Mouse (Mus musculus) frontal cortex, postnatal 25 days (tissue): ENCODE measurements at regions not wholly inside any gene's neighbourhood (a gene's known extent, or its start where the extent isn't known, plus 50 kb on each side); places are given as distances from the start of the nearest gene placed in this dataset.
A peak's percentile ranks its signal among the peaks of the same experiment; 100 is the strongest.

Experiments used
- DNase-seq, 2 experiments: peaks; one replicate each; pipeline ENCODE4 v3.0.0; 2022; ENCODE audit warnings: low spot score in 2 of 2

DNA sequence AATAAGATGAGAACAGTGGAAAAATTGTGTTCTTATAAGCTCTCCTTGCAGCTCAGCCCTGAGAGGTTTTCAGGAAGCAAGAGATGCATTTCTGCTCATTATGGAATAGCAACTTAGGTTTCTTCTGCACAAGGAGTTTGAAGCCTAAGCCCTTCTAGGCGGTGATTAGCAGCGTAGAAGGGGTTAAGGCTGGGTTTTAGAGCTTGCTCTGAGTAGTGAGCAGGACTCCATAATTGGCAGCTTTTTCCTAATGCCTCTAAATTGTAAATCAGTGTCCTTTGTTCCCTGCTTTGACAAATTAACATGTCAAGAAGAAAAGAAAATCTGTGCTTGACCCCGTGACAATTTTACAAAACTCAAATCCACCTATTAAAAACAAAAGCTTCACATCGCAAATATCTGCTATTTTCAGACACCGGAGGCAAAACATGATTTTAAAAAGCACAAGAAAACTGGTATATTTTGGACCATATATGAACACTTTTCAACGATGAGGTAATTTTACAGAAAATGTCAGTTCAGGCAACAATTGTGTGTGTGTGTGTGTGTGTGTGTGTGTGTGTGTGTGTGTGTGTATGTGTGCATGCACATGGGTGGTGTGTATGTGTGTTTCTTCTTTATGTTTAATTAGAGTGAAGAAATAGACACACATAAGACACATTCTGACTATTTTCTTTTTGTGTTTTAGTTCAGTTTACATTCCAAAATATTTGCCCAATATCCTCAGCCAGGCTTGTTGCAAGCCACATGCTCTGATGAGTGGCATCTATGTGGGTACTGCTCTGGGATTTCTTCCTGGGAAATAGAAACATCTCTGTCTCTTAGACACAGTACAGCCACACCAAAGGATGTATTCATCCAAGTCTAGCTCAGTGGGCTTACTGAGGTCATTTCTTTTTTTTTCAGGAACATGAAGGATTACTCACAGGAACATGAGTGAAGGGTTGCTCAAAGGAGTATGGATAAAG, 804.3 kb downstream of the Tmem132b start:
- DNase-seq, result no peak

DNA sequence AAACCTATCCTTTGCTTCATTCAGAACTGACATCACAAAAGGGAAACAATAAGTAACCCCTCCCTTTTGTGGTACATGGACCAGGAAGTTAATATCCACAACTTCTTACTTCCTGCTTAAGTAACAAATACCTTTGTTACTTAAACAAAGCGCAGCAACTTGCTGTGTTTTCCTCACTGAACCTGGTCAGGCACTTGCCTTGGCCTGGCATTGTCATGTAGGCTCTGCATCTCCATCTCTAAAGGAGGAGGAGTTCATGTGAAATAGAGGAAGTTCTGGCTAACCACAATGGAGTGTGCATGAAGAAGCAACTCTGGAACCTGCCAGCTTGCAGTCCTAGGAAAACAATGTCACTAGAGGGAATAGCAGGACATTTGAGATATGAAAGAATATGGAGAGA, 806.3 kb downstream of the Tmem132b start:
- DNase-seq, result no peak

DNA sequence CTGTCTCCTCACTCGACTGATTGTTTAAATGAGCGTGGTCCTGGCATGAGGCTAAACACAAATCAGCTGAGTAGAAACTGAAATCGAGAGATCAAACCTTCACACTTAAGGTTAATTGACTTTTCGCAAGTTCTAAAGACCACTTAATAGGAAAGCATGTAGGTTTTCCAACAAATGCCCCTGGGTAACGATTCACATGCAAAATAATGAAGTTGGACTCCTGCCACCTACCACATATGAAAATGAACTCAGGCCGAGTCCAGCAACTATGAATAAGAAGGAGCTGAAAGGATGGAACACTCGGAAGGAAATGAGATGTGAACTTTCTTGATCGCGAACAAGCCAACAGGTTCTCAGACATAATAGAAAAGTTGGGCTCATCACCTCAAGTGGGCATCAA, 812.0 kb downstream of the Tmem132b start:
- no peak for DNase-seq

DNA sequence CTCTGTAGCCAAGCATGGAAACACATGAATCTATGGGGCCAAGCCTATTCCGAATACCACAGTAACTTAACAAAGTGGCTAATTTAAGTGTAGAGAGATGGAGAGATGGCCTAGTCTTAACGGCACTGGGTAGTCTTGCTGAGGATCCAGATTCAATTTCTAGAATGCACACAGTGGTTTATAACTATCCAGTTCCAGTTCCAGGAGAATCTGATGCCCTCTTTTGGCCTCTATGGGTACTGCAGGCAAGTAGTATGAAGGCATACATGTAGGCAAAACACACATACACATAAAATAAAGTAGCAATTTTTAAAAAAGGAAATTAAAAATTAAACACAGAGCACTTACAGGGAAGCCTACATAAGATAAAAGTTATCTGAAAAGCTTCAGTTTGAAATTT, 819.4 kb downstream of the Tmem132b start:
- no peak for DNase-seq

DNA sequence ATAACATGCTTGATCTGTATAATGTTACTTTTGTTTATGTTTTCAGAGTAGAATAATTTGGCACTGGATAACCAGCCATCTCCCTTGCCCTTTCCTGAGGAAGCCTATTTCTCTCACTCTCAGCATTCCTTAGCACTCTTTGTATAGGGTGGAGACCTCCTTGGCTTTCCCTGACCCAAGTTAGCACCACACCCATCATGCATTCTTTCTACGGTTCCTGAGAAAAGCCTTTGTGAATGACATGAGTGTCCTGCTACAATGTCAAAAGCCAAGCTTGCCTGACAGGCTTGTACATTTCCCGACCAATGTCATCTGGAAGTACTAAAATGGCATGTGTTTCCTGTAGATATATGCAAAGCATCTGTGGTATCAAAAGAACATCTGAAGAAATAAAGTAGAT, 837.9 kb downstream of the Tmem132b start:
- DNase-seq, result no peak

DNA sequence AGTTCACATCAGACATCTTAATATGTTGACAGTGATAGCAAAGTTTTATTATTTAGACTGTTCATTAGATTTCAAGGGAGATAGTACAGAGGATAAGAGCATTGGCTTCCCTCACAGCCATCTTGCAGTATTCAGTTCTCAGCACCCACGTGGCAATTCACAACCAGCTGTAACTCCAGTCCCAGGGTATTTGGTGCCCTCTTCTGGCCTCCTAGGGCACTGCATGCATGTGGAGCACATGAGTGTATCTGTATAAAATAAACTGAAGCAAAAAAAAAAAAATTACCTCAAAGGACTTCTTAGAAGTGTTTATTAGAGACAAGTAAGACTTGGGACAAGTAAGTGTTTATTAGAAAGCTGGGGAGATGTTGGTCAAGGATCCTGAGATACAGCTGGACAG, 849.3 kb upstream of the Tmem132c start:
- no peak for DNase-seq

DNA sequence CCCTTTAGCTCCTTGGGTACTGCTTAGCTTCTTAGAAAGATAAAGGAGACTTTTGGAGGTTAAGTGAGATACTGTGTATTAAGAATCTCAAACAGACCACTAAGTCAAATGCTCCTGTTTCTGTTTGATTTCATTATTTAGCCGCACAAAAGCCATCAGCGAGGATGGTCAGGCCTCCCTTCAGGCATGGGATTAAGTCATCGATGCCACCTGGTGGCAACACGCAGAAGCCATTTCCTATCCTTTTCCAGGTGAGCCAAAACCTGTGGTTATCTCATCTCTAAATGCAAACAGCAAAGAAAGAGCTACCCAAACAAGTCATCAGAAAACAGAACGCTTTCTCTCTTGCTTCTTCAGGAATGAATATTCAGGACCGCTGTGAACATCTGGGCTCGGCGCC, 846.3 kb upstream of the Tmem132c start:
- DNase-seq, result no peak

DNA sequence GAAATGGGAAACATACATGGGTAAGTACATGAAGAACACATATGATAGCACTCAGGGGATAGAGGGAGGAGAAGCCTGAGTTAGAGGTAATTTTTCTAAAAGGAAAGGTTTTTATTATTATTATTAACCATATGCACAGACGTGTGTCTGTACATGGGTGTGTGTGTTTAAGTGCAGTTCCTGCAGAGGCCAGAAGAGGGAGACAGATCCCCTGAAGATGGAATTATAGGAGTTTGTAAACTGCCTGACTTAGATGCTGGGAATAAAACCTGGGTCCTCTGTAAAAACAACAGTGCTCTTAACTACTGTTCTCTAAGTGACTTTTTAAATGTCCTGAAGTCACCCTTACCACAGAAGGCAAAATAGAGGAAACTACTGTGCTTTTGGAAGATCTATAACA, 809.9 kb upstream of the Tmem132c start:
- no peak for DNase-seq

DNA sequence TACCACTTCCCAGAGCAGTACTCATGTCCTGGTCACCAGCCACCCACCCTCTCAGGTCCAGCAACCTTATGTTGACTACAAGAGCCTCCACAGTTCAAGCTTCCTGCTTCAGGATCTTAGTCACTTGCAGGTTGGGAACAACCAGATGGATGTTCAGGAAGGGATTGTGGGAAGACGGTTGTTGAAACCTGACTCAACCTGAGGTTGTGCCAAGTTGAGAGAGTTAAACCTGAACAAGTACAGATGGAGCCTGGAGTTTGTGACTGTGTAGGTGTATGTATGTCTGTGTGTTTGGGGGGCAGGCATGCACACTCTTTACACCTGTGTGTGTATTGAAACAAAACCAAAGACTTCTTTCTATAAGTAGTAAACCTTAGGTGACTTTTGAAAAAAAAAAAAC, 802.9 kb upstream of the Tmem132c start:
- peak in 1 of 2 experiments; percentile 4 for DNase-seq

DNA sequence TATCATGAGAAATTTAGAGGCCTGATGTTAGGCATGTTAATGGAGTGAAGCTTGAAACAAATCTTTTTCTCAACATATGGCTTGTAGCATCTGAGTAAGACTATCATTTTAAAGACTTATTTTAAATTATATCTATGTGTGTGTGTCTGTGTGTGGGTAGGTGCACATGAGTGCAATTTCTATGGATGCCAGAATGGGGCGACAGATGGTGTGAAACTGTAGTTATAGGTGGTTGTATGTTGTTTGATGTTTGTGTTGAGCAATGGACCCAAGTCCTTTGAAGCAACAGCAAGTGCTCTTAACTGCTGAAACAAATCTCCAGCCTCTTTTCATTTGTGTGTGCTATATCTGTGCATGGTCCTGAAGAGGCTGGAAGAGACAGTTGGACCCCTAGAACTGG, 801.1 kb upstream of the Tmem132c start:
- peak in 1 of 2 experiments; percentile 7 for DNase-seq

DNA sequence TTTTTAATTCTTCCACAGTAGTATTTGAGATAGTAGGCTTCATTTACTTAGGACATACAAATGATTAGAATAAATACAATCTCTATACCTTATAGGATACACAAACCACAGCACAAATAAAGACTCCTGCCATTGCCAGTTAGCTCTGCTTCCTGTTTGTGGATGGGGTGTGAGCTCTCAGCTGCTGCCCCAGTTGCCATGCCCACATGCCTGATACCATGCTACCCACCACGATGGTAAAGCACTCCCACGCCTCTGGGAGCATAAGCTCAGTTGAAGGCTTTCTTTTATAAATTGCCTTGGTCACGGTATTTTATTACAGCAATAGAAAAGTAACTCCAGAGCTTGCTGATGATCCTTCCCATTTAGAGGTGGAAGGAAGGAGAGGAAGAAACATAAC, 765.8 kb upstream of the Tmem132c start:
- DNase-seq, result no peak

DNA sequence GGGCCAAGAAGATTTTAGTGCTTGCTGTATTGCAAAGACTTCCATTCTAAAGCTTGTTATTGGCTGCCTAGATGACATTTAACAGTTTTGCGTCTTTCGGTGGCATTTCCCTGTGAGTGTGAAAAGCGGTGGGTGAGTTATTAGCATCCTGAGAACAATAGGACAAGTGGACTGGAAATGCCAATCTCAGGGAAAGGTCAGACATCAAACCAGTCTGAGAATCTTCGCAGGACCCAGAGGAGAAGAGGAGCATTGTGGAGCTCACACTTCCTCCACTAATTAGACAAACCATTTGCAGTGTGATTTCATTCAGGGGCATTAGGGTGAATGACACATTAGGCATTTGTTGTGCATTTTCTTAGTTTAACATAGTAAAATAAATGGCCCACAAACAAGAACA, 719.5 kb upstream of the Tmem132c start:
- DNase-seq, result no peak

DNA sequence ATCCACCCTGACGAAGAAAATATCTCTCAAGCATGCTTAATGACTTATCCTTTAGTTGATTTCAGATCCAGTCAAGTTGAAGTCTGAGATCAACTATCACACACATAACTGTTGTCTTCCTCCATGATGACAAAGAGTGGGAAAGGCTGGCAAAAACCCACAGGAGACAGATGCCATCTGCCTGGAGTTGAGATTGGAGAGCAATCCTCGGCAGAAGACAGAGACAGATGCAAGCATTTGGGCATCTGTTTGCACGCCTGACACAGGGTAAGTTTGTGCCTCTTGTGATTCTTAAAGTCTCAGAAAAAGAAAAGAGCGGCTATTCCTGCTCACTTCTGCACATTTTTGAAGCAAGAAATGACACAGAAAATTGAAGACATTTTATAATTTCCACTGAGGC, 715.7 kb upstream of the Tmem132c start:
- peak; percentile 7 to 20 for DNase-seq

DNA sequence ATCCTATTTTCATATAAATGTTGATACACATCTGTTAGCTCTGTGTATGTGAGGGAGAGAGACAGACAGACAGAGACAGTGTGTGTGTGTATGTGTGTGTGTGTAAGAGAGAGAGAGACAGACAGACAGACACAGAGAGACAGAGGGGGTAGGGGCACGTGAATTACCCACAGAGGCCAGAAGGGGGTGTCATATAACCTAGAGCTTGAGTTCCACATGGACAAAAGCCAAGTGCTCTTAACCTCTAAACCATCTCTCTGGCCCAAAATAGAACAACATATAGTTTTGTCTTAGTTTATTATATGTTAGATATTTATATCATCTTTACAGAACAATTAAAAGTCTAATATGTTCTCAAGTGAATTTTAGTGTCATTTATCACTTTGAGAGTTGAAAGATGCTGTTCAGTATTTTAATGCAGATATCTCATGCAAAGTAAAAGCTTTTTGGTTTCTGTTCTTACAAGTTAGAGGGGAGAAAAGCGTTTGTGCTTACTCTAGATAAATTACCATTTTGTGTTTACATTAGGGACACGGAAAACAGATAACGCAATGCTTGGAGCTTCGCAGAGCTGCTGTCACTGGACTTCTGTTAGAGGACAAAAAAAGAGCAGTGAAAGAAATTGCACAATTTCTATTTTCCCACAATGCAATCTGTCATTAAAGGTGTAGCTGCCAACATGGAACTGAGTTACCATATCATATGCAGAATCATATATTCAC, 710.6 kb upstream of the Tmem132c start:
- DNase-seq, result no peak

DNA sequence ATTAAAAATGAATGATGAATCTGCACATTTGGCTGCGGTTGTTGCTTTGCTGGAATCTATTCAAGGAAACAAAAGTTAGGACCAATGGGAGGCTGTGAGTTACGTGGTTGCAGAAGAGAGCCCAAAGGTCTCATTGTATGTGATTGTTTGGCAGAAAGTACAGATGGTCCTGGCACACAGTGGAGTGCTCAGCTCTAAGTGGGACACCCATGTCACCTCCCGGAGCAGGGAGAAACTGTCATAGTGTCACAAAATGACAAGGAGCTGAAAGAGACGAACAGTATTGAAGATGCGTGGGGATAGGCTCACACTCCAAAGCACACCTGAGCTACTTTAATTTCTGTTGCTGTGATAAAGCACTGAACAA, 710.1 kb upstream of the Tmem132c start:
- DNase-seq, result no peak

DNA sequence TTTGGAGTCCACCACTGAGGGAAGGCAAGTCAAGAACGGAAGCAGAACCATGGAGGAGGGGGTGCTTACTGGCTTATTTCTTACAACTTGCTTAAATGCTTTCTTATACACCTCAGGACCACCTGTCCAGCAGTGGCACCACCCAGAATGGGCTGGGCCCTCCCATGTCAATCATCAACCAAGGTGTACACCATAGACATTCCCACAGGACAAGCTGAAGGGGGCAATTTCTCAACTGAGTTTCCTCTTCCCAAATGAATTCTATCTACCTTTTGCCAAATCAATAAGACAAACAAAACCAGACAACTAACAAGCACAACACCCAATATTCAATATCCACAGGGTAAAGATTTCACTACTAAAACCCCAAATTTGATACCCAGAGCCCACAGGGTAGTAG, 709.6 kb upstream of the Tmem132c start:
- no peak for DNase-seq

DNA sequence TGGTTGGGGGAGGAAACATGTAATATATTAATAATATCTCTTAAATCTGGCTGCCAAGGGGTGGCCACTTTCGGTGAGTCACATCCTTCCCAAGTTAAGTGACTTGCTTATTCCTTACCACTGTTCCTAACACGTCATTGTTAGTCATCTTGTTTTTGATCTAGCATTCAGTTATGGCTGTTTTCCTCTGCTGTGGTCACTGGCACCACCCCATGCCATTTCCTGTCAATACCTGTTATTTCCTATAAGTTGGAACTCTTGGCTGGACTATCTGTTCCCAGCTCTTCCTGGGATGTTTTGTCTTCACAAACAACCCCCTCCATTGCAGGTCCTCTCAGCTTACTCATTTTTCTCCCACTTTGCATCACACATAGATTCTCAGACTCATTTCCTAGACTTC, 703.5 kb upstream of the Tmem132c start:
- no peak for DNase-seq

DNA sequence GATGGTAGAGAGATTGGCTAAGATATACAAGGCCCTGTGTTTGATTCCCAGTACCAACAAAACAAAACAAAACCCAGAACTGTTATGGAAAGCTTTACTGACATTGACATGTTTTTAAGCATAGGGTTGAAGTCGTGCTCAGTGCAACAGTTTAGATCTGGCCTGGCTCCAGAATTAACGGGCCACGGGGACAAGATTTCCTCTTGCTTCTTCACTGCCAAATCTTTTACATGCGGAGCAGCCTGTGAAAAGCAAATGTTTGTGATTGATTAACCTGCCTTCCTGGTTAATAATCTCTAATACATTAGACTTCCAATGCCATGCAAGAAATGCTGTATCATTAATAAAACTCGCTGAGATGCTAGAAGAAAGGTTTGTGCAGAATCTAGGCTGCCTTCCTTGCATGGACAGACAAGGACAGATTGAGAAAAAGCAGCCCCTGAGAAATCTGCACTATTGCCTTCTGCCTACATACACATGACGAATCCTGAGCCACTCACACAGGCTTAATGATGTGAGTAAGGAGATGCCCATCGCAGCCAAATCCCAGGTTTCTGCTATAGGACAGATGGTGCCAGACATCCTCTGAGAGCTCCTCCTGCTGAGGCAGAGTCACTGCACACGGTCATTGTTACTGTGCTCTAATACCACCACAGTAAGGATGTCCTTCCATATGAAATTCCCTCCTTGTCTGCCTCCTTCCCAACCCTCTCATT, 697.2 kb upstream of the Tmem132c start:
- DNase-seq, result no peak

DNA sequence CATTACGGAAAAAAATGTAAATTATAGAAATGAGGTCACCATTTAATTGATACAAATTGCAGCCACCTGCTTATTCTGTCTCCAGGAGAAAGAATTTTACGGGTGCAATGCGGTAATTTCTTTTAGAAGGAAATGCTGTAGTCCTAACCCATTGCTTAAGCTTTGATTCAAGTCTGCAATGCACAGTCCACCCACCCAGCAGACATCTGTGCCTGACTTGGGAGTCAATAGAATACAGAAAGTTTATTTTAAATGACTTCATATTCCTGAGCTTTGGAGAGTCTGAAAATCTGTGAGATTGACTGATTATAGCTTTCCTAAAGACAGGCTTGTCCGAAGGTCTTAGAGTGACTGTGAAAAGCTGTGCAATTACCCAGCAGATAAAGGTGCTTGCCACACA, 693.8 kb upstream of the Tmem132c start:
- DNase-seq, result no peak

DNA sequence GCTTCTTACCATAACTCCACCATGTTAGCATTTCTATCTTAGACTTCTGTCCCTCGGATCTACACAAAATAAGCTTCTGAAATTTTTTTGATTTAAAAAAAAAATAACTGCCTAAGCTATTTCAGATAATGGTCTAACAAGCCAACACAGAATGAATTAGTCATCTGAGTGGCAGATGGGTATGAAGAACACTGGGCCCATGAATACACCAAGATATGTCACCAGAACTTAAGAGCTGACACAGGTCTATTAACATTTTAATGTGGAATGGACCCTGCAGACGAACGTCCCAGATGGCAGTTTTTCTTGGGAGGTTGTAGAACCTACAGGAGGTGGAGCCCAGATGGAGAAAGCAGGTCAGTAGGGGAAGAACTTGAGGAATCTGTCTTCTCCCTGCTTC, 689.9 kb upstream of the Tmem132c start:
- DNase-seq, result no peak

DNA sequence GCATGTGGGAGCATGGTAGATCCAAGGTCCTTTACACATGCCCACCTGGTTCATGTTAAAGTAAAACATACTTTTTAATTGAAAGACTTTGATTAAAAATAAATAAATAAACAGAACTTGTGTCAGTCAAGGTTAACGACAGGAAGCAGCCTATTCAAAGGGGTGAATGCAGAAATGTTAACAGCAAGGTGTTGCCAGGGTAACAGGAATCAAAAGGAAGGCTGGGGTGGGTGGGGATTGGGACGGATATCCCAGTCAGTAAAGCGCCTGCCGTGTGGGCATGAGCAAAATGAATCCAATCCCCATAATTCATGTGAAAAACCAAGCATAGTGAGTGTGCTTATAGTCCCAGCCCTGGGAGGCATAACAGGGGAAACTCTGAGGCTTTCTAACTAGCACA, 682.6 kb upstream of the Tmem132c start:
- no peak for DNase-seq

DNA sequence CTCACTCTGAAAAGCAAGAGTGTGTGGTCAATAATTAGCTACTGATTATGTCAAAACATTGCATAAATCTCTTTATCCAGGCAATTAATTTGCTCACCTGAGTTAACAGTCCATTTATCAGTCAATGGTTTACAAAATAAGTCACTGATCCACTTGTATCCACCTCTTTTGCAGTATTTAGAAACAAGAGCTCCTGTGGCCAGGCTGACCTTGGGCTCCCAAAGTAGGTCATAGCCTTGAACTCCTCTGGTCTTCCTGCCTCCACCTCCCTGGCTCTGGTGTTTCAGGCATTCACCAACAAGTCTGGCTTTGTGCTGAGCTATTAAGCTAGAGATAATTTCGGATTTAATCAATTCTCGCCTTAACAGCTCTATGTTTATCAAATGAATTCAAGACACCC, 675.8 kb upstream of the Tmem132c start:
- no peak for DNase-seq

DNA sequence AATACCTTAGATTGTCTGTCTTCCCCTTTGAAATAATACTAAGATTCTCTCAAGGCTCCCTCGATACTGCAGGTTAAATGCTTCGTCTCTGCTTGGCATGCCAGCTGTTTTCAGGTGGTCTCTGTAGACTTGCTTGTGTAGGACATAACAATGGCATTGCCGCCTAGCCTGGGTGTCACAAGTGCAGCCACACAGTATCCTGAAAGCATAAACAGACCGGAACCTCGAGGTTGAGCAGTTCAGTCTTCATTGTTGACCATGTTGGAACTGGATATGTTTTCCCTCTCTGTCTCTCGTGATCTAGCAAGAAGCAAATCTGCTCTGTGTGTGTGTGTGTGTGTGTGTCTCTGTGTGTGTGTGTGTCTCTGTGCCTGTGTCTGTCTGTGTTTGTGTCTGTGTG, 675.4 kb upstream of the Tmem132c start:
- DNase-seq, result no peak
